Mouse (Mus musculus): ENCODE data around the gene Lrriq3. TPM values are rescaled to one million over a fixed set of nuclear protein-coding genes. Genes with fewer than 3 reads are reported as not detected.
A peak's percentile ranks its signal among the peaks of the same experiment; 100 is the strongest.

The Lrriq3 gene
- total and polyA plus RNA-seq, 2 experiments from 2014 or later: 1.0 to 2.1 TPM

DNA sequence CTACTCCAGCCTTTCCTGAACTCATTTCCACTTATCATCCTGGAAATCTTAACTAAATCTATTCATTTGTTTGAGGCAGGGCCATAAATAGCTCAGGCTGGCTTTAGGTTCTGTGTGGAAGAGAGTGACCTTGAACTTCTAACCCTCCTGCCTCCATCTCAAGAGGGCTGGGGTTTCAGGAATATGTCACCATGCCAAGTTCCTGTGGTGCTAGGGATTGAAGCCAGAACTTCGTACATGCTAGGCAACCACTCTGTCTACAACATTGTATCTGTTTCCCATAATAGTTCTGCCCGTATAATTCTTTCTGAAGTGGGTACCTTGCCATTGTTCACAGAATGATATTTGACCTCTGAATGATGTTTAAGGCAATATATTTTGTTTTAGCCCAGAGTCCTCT is 95.6 kb downstream of the Lrriq3 start:
- H3K4me1 ChIP-seq (ENCODE audit: insufficient read depth, low read length): no peaks in the 10 kb centered on the region
- no peaks in the 10 kb centered on the region for H3K36me3 ChIP-seq (ENCODE audit: insufficient read depth, low read length)
- ATAC-seq (ENCODE audit: low FRiP score) (no peak), DNase-seq (ENCODE audit: low spot score) (no peak)
- H3K9me3 ChIP-seq (ENCODE audit: low read length): no peaks in the 10 kb centered on the region
- H3K4me2 ChIP-seq (ENCODE audit: low read depth, low read length, poor library complexity, severe bottlenecking): no peak overlapping the region
- no peak overlapping the region for H3K9ac ChIP-seq (replicated peaks; ENCODE audit: low read length, poor library complexity, severe bottlenecking)
- no peak for TF ChIP-seq CTCF (IDR thresholded peaks at IDR 0.05)
- no peak overlapping the region for H3K4me3 ChIP-seq (ENCODE audit: low read depth, low read length)
- WGBS: 76% methylated on average over 2 of the region's 2 CpGs
- H3K27me3 ChIP-seq (ENCODE audit: insufficient read depth, low read length): no peaks in the 10 kb centered on the region
- no peak overlapping the region for H3K27ac ChIP-seq (ENCODE audit: low read depth, low read length)

DNA sequence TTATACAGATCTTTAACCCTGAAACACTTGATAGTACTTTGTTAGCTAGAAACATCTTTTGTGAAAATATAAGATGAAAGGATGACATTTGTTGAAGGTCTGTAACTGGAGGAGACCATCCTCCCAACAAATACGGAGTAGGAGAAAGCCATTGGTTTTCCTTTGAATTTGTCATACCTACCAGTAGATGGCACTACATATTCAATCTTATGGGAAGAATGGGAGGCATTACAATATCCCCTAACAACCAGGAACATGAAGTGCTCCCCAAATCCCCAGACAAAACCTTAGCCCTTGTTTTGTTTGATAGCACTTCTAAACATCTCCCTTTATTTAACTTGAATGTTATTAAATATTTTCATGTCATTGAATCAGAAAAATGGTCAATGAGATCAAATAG is 141.7 kb downstream of the Lrriq3 start:
- Histone ChIP-seq H3K27ac (ENCODE audit: low read depth, low read length) (no peak overlapping the region), H3K4me3 (ENCODE audit: low read depth, low read length) (no peak overlapping the region), H3K9me3 (ENCODE audit: low read length) (no peaks in the 10 kb centered on the region), H3K4me1 (ENCODE audit: insufficient read depth, low read length) (no peaks in the 10 kb centered on the region), H3K36me3 (ENCODE audit: insufficient read depth, low read length) (no peaks in the 10 kb centered on the region), H3K27me3 (ENCODE audit: insufficient read depth, low read length) (no peaks in the 10 kb centered on the region), H3K9ac (replicated peaks; ENCODE audit: low read length, poor library complexity, severe bottlenecking) (no peak overlapping the region), H3K4me2 (ENCODE audit: low read depth, low read length, poor library complexity, severe bottlenecking) (no peak overlapping the region)
- TF ChIP-seq CTCF (IDR thresholded peaks at IDR 0.05): peak; percentile 81
- WGBS: 0% methylated on average over 1 of the region's 1 CpGs
- ATAC-seq (ENCODE audit: low FRiP score) (no peak), DNase-seq (ENCODE audit: low spot score) (peak; percentile 70)

DNA sequence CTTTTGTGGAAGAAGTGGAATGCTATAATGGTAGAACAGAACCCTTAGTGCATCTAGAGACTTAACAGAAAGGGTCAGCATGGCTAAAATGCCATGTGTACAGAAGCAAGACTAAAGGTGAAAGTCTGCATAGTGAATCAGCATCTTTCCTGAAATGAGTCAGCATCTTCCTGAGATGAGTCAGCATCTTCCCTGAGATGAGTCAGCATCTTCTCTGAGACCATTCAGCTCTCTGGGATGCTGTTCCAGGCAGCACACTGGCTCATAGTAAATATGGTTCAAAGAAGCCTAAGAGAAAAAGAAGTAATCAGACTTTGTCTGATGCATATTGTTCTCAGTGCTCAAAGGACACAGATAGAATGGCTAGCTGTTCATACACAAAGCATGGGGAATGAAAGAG is 142.3 kb downstream of the Lrriq3 start:
- Histone ChIP-seq H3K4me3 (ENCODE audit: low read depth, low read length) (no peak overlapping the region), H3K27ac (ENCODE audit: low read depth, low read length) (no peak overlapping the region), H3K4me2 (ENCODE audit: low read depth, low read length, poor library complexity, severe bottlenecking) (no peak overlapping the region), H3K9ac (replicated peaks; ENCODE audit: low read length, poor library complexity, severe bottlenecking) (no peak overlapping the region), H3K36me3 (ENCODE audit: insufficient read depth, low read length) (no peaks in the 10 kb centered on the region), H3K9me3 (ENCODE audit: low read length) (no peaks in the 10 kb centered on the region), H3K27me3 (ENCODE audit: insufficient read depth, low read length) (no peaks in the 10 kb centered on the region), H3K4me1 (ENCODE audit: insufficient read depth, low read length) (no peaks in the 10 kb centered on the region)
- TF ChIP-seq CTCF (IDR thresholded peaks at IDR 0.05): no peak
- ATAC-seq (ENCODE audit: low FRiP score) (no peak), DNase-seq (ENCODE audit: low spot score) (no peak)

Other genes starting within 250 kb of the Lrriq3 start
- 0.80 TPM in 1 of 2 replicates, not detected in the other for gene Tnni3k, start 38.0 kb upstream of the Lrriq3 start, total RNA-seq (2014; rRNA removed)
- 0.12 TPM in 1 of 2 replicates, not detected in the other for gene Tnni3k, start 38.0 kb upstream of the Lrriq3 start, polyA plus RNA-seq (2015; fragmentation: Nextera tagmentation; extraction: Ambion mirVana)
- 21.2 and 28.7 TPM in 2 replicates for gene Fpgt, start within 50 bp of the Lrriq3 start, total RNA-seq (2014; rRNA removed)
- 14.0 and 16.6 TPM in 2 replicates for gene Fpgt, start within 50 bp of the Lrriq3 start, polyA plus RNA-seq (2015; fragmentation: Nextera tagmentation; extraction: Ambion mirVana)